Mouse (Mus musculus): ENCODE measurements around the gene Smurf1.

DNA sequence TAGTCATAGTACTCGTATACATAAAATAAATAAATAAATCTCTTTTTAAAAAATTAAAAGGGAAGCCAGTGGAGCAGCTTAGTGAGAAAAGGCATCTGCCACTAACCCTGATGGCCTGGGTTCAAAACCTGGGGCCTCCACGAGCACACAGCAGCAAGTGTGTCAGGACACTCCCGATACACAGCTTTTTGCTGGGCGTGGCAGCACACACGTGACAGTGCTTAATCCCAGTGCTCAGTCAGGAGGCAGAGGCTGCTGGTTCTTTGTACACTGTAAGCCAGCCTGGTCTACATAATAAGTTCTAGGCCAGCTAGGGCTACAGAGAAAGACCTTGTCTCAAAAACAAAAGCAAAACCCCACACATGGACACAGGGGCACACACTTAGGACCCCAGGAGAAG lies 52.3 kb downstream of the Smurf1 start:
- TF ChIP-seq CTCF (conservative IDR thresholded peaks at IDR 0.05; ENCODE audit: insufficient read depth, insufficient read length, low read depth, low read length) (no peak), POLR2A (IDR thresholded peaks at IDR 0.05; ENCODE audit: low read depth, low read length) (no peak)

All from kidney, adult 2 months (tissue).